Mouse (Mus musculus): ENCODE data around the gene Arhgef39.
"Not testable (repeated sequence)": the region's sequence is repeated elsewhere in the genome, so short reads cannot be mapped to it uniquely, and the experiment has no call there.

Gene Arhgef39

DNA sequence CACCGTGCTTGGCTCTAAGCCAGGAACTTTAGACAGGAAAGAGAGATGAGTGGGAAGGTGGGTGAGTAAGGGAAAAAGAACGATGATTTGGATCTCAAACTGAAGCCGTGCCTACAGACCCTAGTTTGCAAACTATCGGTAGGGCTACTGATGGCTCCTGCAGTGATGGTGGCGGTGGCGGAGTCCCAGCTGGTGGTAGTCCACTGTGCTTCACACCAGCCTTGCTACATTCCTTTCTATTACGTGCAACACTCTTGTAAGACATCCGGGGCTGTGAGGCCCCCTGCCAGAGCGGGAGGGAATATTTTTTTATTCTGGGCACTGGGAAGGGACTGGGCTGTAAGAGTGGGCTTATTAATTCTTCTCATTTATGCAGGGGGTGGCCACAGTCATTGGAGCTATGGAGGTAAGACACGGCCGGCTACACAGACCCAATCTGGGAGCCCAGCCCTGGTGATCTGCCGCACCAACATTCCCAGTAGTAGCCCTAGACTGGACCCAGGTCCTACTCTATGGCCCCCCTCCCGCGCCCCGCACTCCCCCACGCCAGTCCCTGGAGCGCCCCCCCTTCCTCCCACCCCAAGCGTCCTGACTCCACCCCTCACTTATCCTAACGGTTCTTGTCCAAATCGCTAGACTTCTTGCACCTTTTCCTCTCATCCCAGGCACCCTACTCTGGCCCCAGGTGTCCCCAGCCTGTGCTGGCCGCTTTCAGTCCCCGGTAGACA, 8.6 kb upstream of the Arhgef39 start:
- DNase-seq = no peak

DNA sequence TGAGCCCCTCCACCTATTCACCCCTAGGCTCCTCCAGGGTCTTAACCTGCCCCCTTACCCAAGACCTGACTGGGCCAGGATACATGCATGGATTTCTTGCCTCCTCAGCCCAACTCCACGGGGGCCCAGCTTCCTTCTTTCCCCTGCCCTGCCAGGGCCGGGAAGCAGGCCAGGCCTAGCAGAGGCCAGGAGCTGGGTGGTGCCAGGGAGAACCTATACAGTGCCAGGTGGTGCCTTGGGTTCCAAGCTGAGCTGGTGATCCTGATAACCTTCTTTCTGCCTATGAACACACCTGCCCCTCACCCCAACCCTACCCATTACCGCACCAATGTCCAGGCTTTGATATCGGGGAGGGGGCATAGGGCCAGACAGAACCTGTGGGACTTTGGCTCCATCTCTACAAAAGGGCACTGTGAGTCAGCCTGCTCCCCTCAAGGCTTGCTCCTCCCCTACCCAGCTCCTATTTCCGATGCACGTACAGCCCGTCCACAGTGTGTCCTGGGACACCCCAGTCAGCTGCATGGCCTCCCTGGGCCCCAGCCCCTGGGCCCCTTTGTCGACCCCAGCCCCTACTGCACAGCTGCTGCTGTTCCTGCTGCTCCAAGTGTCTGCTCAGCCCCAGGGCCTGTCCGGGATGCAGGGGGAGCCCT, 7.2 kb upstream of the Arhgef39 start, which contains the start of gene Car9:
Car9 (plus strand) TSS at position 431 of the 650 bp plus-strand sequence.
- DNase-seq = no peak

GRCm38 (mm10) chr4:43506074-43506473, 6.6 kb upstream of the Arhgef39 start:
- no peak for DNase-seq

- DNase-seq = no peak
Measured at GRCm38 (mm10) chr4:43504269-43504668, 4.8 kb upstream of the Arhgef39 start.

GRCm38 (mm10) chr4:43503506-43503905, 4.0 kb upstream of the Arhgef39 start:
- DNase-seq = no peak

GRCm38 (mm10) chr4:43503041-43503440, 3.5 kb upstream of the Arhgef39 start:
- no peak for DNase-seq

GRCm38 (mm10) chr4:43498983-43499382, 512 bp downstream of the Arhgef39 start:
- DNase-seq = peak; percentile 70

- DNase-seq = no peak
Measured at GRCm38 (mm10) chr4:43497946-43498345, 1.5 kb downstream of the Arhgef39 start.

DNA sequence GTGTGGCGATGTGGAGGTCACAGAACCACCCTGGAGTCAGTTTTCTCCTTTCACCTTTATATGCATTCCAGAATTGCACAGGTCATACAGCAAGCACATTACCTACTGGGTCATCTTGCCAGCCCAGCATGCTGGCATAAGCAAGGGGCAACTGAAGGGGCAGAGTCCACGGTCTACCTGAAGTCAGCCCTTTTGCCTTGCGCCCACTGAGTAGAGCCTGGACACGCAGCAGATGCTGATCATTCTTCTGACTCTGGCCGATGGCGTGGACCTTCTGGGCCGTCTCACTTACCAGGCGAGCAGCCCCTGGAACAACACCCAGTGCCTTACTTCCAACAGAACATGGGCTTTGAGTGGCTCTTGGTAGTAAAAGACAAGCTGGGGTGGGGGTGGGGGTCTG, 2.1 kb downstream of the Arhgef39 start:
- no peak for DNase-seq

- no peak for DNase-seq
Measured at GRCm38 (mm10) chr4:43496587-43496986, 2.9 kb downstream of the Arhgef39 start.

DNA sequence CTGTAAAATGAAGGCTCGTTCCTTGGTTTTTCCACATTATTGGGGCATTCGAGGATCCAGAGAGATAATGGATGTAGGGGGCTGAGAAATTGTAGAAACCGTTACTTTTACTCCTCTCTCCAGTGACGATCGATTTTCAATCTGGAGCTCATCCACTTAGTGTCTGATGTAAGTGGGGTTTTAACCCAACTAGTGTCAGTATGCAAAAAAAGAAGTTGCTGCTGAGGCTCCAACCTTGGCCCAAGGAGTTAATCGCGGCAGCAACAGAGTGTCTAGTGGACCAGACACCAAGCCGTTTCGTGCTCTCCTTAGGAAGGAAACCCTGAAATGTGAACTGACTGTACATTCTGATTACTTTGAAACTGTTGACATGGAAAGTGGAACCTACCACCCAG, 5.7 kb downstream of the Arhgef39 start:
- no peak for DNase-seq

- peak; percentile 99 for DNase-seq
Measured at GRCm38 (mm10) chr4:43493186-43493845, 6.2 kb downstream of the Arhgef39 start.

DNA sequence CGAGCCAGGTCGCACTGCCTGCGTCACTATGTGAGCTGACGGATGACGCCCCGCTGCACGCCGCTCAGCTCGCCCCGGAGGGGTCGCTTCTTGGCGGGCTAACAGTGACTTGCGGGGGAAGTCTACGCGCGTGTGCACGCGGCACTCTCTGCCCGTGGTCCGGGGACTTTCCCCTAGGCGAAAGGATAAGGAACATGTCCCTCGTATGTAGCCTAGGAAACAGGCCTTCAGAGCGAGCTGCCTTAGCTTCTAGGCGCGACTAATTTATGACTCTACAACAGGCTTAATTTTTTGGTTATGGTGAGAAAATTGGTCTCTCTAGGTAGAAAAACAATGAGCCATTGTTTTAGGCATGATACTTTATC, 6.7 kb downstream of the Arhgef39 start, which contains the start of gene Ccdc107:
Ccdc107 (plus strand) TSS at position 80 of the 365 bp plus-strand sequence.
- DNase-seq = peak; percentile 90

DNA sequence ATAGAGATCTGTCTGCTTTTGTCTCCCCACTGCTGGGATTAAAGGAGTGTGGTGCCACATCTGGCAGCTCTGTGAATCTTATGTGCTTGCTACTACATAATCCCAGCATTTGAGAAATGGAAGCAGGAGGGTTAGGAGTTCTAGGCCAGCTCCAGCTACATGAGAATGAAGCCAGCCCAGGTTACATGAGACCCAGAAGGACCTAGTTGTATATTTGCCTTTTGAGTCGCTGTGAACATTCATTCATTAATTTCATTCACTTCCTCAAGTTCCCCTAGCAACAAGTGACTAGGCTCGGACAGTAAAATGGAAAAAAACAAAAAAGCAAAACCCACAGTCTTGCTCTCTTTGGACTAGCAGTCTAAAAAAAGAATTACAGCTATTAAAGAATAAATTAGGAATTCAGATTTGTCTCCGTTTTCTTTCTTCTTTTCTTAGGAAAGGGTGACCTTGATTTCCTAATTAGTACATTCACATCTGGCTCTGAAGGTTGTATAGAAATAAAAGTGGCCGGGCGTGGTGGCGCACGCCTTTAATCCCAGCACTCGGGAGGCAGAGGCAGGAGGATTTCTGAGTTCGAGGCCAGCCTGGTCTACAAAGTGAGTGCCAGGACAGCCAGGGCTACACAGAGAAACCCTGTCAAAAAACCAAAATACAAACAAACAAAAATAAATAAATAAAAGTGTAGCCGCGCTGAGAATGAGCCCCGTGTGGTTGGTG, 7.2 kb downstream of the Arhgef39 start:
- DNase-seq = no peak

DNA sequence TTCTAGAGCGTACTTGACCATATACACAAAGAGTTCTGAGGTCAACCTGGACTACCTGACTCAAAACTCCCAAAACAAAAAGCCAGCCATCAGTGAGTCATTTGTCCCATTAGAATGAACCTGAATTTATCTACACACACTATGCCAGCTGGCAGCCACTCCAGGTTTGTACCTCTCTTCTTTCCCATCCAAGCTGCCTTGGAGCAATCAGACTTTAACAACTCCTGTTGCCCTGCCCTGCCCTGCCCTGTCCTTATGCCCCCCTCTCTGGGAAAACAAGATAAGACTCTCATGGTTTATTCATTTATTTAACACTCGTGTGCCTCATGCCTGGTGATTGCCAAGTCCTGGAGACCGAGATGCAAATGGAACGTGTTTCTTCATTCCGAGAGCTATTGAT, 8.7 kb downstream of the Arhgef39 start:
- no peak for DNase-seq

GRCm38 (mm10) chr4:43489611-43490010, 9.9 kb downstream of the Arhgef39 start:
- no peak for DNase-seq

GRCm38 (mm10) chr4:43485666-43486065, 13.8 kb downstream of the Arhgef39 start:
- not testable (repeated sequence) for DNase-seq

GRCm38 (mm10) chr4:43483535-43484091, 15.9 kb downstream of the Arhgef39 start, which contains the start of gene Sit1:
Gene Sit1 (minus strand): TSS chr4:43483734.
- peak; percentile 83 for DNase-seq

- peak; percentile 58 for DNase-seq
Measured at GRCm38 (mm10) chr4:43482591-43482990, 16.9 kb downstream of the Arhgef39 start.

GRCm38 (mm10) chr4:43481894-43482456, 17.5 kb downstream of the Arhgef39 start:
- peak; percentile 77 for DNase-seq

DNA sequence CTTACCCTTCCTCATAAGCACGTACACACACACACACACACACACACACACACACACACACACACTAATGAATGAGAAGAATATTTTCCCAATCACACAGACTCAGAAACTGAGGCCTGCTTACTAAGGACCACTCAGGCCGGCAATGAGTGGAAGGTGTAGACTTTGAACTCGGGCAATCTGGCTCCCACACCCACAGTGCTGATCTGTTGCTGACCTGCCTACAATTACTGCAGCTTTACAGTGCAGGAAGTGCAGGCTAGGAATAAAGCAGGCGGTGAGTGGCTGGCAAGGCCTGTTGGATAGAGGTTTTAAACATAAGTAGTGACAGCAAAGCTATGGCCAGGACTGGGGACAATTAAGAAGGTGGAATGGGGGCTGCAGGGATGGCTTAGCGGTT, 18.5 kb downstream of the Arhgef39 start:
- no peak for DNase-seq

All from thymus, postnatal 25 days (tissue).